Mouse (Mus musculus) cerebellum, postnatal 25 days (tissue): ENCODE measurements at regions not wholly inside any gene's neighbourhood (a gene's known extent, or its start where the extent isn't known, plus 50 kb on each side); places are given as distances from the start of the nearest gene placed in this dataset.
A peak's percentile ranks its signal among the peaks of the same experiment; 100 is the strongest.

ENCODE experiments used
- DNase-seq, 2 experiments: peaks; one replicate each; pipeline ENCODE4 v3.0.0; 2021; ENCODE audit warnings: mixed read lengths in 2 of 2

DNA sequence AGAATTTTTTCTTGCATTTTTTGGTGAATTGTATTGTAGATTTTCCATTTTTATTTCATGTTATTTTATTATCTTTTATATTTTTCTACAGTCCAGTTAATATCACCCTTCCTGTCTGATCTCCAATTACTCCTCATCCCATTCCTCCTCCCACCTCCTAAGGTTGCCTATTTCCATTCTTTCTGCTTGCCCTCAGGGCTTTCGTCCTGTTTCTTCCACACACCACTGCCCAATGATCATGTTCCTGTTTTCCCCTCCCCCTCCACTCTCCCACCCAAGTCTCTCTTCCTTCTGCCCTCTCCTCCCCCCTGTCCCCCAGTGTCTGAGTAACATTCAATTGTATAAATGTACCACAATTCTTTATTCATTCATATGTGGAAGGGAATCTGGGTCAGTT lies 573.6 kb upstream of the Ptprd start:
- DNase-seq, result no peak

DNA sequence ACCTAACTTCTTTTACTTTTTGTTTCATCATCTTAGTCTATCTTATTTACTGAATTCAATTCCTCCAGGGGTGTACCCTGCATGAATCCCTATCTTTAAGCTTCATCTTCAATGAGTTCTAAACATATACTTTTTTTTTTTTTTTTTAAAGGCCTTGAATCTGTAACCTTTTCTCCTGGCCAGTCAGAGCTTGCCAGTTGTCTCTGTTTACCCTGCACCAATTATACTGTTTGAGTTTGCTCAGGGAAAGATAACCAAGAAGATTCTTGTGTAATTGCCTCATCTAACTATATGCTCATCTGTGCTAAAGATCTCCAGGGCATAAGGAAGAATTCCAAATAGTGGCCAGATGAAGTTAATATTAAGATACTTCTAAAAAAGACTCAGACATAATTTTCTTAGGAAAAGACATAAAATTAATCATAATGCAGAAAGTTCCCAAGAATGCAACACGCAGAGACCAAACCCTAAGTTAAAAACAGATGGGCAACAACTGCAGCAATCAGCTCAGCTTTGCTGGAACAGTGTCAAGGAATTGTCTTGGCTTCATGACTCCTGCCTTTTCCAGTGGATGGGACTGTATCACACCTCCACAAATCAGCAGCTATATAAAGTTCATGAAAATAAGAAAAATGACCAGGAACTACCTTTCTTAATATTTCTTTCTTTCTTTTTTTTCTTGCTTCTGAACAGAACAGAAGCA lies 573.1 kb upstream of the Ptprd start:
- DNase-seq, result no peak

DNA sequence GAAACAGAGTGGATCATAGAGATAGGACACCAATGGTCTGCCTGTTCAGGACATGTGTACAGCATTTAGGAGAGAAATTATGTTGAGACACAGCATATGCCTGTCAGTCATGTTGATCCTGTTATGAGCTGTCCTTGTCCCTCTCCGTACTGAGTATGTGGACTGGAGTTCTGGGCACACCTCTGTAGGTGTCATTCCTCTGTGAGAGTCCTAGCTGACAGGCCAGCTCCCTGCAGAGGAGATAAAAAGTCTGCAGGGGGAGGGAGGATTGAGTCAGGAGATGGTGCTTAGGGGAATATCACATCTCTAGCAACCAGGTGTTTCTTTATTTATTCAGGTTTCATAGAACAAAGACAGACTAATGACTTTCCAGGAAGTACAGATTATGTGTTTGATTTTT lies 572.3 kb upstream of the Ptprd start:
- no peak for DNase-seq

DNA sequence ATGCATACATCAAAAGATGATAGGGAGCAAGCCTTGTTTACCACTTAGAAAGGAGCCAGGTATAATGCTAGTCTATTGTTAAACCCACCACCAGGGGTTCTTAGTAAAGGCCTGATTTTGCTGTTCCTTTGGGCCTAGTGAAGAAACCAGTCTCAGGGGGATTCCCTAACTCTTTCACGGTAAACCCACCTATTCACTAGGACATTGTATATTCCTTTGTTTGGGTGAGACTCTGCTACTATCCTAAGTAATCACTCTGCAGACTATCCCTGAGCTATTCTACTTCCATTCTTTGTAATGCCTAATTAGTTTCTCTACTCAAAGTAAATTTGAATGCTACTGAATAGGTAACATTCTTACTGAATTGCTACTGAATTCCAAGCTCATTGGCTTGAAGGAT lies 571.0 kb upstream of the Ptprd start:
- no peak for DNase-seq

- DNase-seq, result no peak
Observed at GRCm38 (mm10) chr4:78773867-78774266, 562.1 kb upstream of the Ptprd start.

DNA sequence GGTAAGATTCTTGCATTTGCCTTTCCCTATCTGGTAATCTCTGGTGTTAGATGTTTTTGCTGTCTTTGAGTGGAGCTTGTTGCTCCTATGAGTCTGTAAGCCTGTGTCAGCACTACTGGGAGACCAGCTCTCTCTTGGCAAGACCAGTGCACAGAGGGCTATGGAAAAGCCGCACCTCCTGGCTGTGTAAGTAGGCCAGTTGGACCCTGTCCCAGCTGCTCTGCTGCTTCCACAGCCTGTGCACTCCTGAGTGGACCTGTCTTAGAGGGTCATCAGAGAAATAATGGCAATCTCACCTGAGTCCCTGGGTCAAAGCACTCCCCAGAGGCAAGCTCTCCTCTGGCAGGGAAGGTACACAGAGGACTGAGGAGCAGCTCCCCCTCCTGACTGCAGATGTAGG lies 524.3 kb upstream of the Ptprd start:
- peak; percentile 19 to 42 for DNase-seq
